ENCODE assay signal across 8 mouse cellular contexts in the genomic region with DNA sequence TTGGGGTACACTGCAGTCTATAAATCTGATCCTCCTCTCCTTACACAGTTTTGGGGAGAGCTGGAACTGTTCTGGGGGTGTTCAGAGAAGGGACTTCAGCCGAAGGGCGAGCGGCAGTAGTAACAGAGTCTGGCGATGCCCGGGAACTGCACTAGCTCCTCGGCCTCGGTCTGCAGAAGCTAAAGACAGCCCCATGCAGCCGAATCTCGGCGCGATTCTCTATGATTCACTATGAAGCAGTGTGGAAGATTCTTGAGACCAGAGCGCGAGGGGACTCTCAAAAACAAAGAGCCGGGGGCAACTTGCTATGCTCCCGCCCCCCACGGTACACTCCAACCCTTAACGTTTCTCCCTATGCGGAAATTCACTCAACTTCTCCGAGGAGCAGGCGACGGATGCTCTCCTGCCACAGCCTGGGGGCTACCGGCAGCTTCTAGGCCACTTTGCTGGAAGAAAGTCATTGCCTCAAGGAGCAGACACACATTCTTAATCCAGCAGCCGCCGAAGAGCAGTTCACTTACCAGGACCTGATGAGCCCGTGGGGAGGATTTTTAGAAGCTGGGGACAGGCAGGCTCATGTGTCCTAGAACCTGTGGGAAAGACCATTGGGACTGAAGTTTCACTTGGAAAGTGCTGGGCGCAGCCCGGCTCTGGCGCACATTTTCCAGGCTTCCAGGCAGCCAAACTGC.
A peak's percentile ranks its signal among the peaks of the same experiment; 100 is the strongest.
DNase-seq lines count a peak whose midpoint lies in the region; ATAC-seq and TF ChIP-seq lines count a peak whose summit lies in the region.

No protein-coding gene starts in this region.

- no peak for TF ChIP-seq CTCF in cerebellum, adult 2 months (IDR thresholded peaks at IDR 0.05; ENCODE audit: borderline replicate concordance, insufficient read depth, low read depth, low read length)

- H3K4me1 ChIP-seq in cerebellum, adult 2 months (ENCODE audit: control insufficient read depth, insufficient read depth, low read length): peaks cover 22% of the 10 kb centered on the region
- peaks cover 21% of the 10 kb centered on the region for H3K4me1 ChIP-seq in hindbrain, embryonic 16.5 days (ENCODE audit: control insufficient read depth, insufficient read depth, low read depth, low read length)
- peaks cover 53% of the 10 kb centered on the region for H3K4me1 ChIP-seq in limb, embryonic 14.5 days (ENCODE audit: control insufficient read depth, insufficient read depth, low read length)
- peaks cover 44% of the 10 kb centered on the region for H3K4me1 ChIP-seq in neural tube, embryonic 12.5 days

- WGBS in cerebellum, adult 2 months: 1% methylated on average over 28 of the region's 28 CpGs
- WGBS in hindbrain, embryonic 16.5 days: 1% methylated on average over 28 of the region's 28 CpGs
- WGBS in limb, embryonic 14.5 days: 1% methylated on average over 28 of the region's 28 CpGs
- WGBS in neural tube, embryonic 12.5 days: 1% methylated on average over 28 of the region's 28 CpGs

- peak; percentile 48 for DNase-seq in cerebellum, adult 11 months
- peak; percentile 63 to 80 for DNase-seq in cerebellum, adult 2 months
- peak; percentile 55 for DNase-seq in forelimb bud, embryonic 11.5 days (ENCODE audit: low read depth, low spot score)
- peak; percentile 61 for DNase-seq in limb, embryonic 14.5 days (ENCODE audit: low spot score)
- DNase-seq in frontal cortex, postnatal 14 days (ENCODE audit: low spot score in 2 of 2): no peak

- no peak for TF ChIP-seq POLR2A in cerebellum, adult 2 months (IDR thresholded peaks at IDR 0.05; ENCODE audit: borderline replicate concordance, insufficient read depth, low read length)
- TF ChIP-seq POLR2A in limb, embryonic 14.5 days (IDR thresholded peaks at IDR 0.05; ENCODE audit: borderline replicate concordance, extremely low read depth, insufficient read depth, insufficient read length): no peak

- peak overlapping the region; percentile 57 for H3K4me3 ChIP-seq in cerebellum, adult 2 months (replicated peaks; ENCODE audit: insufficient read depth, low read depth, low read length)
- peak overlapping the region; percentile 39 for H3K4me3 ChIP-seq in hindbrain, embryonic 16.5 days (ENCODE audit: low read length)
- peak overlapping the region; percentile 38 for H3K4me3 ChIP-seq in limb, embryonic 14.5 days (replicated peaks; ENCODE audit: low read length)
- H3K4me3 ChIP-seq in neural tube, embryonic 12.5 days: peak overlapping the region; percentile 28

- peak overlapping the region; percentile 61 for H3K9ac ChIP-seq in hindbrain, embryonic 16.5 days (ENCODE audit: low read depth, low read length)
- peak overlapping the region; percentile 65 for H3K9ac ChIP-seq in limb, embryonic 14.5 days (ENCODE audit: low read depth, low read length, severe bottlenecking)
- peak overlapping the region; percentile 36 for H3K9ac ChIP-seq in neural tube, embryonic 12.5 days

- no peak for ATAC-seq in cerebellum, adult (ENCODE audit: insufficient number of reproducible peaks, low FRiP score, low TSS enrichment)
- ATAC-seq in hindbrain, embryonic 16.5 days: no peak
- no peak; the same call in 1 of the 2 replicates for ATAC-seq in limb, embryonic 14.5 days (ENCODE audit: low FRiP score, low read depth)
- no peak for ATAC-seq in neural tube, embryonic 12.5 days (ENCODE audit: low FRiP score, low read depth)

- no peaks in the 10 kb centered on the region for H3K27me3 ChIP-seq in cerebellum, adult 2 months (ENCODE audit: control insufficient read depth, insufficient read depth, low read length)
- peaks cover 3% of the 10 kb centered on the region; the same call in 1 of the 2 replicates for H3K27me3 ChIP-seq in hindbrain, embryonic 16.5 days (replicated peaks; ENCODE audit: control insufficient read depth, insufficient read depth, low read length)
- H3K27me3 ChIP-seq in limb, embryonic 14.5 days (ENCODE audit: control insufficient read depth, insufficient read depth, low read length): peaks cover 6% of the 10 kb centered on the region; the same call in 1 of the 2 replicates
- H3K27me3 ChIP-seq in neural tube, embryonic 12.5 days (replicated peaks): peaks cover 29% of the 10 kb centered on the region

- H3K9me3 ChIP-seq in hindbrain, embryonic 16.5 days (ENCODE audit: control insufficient read depth, low read length): no peaks in the 10 kb centered on the region
- no peaks in the 10 kb centered on the region for H3K9me3 ChIP-seq in limb, embryonic 14.5 days (ENCODE audit: control insufficient read depth, low read length)
- no peaks in the 10 kb centered on the region for H3K9me3 ChIP-seq in neural tube, embryonic 12.5 days

- peak overlapping the region; percentile 98 for H3K27ac ChIP-seq in cerebellum, adult 2 months (ENCODE audit: insufficient read depth, low read length)
- peak overlapping the region; percentile 64 for H3K27ac ChIP-seq in hindbrain, embryonic 16.5 days (ENCODE audit: low read depth, low read length)
- peak overlapping the region; percentile 72 for H3K27ac ChIP-seq in limb, embryonic 14.5 days (replicated peaks; ENCODE audit: low read depth, low read length)
- no peak overlapping the region for H3K27ac ChIP-seq in neural tube, embryonic 12.5 days

- H3K36me3 ChIP-seq in hindbrain, embryonic 16.5 days (ENCODE audit: control insufficient read depth, insufficient read depth, low read length): no peaks in the 10 kb centered on the region
- H3K36me3 ChIP-seq in limb, embryonic 14.5 days (ENCODE audit: control insufficient read depth, insufficient read depth, low read length): no peaks in the 10 kb centered on the region
- no peaks in the 10 kb centered on the region for H3K36me3 ChIP-seq in neural tube, embryonic 12.5 days

- H3K4me2 ChIP-seq in hindbrain, embryonic 16.5 days (ENCODE audit: low read length): peak overlapping the region; percentile 57
- peak overlapping the region; percentile 74 for H3K4me2 ChIP-seq in limb, embryonic 14.5 days (replicated peaks; ENCODE audit: low read depth, low read length, severe bottlenecking)
- H3K4me2 ChIP-seq in neural tube, embryonic 12.5 days (replicated peaks): peak overlapping the region; percentile 70

Comparison
In these comparisons a context has a peak if more than half of its experiments do, and no peak if none do; other contexts are left out.
1. DNase-seq: peak in cerebellum, adult 11 months (single experiment), cerebellum, adult 2 months (2 of 2), forelimb bud, embryonic 11.5 days (single experiment) and limb, embryonic 14.5 days (single experiment); none in frontal cortex, postnatal 14 days (0 of 2).
2. Peak in every context shown above with its lines, with median percentiles within 50 percentile points of each other: H3K4me3 ChIP-seq, H3K4me2 ChIP-seq and H3K9ac ChIP-seq.